Mouse (Mus musculus): ENCODE measurements at regions not wholly inside any gene's neighbourhood (a gene's known extent, or its start where the extent isn't known, plus 50 kb on each side); places are given as distances from the start of the nearest gene placed in this dataset.
"Not testable (repeated sequence)": the region's sequence is repeated elsewhere in the genome, so short reads cannot be mapped to it uniquely, and the experiment has no call there.

GRCm38 (mm10) chr16:86823496-86823895 lies 530.5 kb upstream of the N6amt1 start:
- in situ Hi-C loops (cut with MboI; ENCODE audit: low pct_ligation_motif_present, low pct_unique_long_range_greater_than_20kb, low sequenced_read_pairs) (no loop called here), dilution Hi-C loops (cut with MboI; ENCODE audit: extremely low pct_ligation_motif_present, extremely low pct_unique_long_range_greater_than_20kb, low sequenced_read_pairs) (no loop called here)
- H3K9ac ChIP-seq (ENCODE audit: insufficient read depth, low read depth): no peak overlapping the region
- H3K4me1 ChIP-seq (ENCODE audit: control insufficient read depth in 1 of 2, insufficient read depth in 2 of 2): peaks cover 0 to 2% of the 10 kb centered on the region in 2 experiments; a peak in 1 of 4 replicates
- H3K4me2 ChIP-seq (ENCODE audit: insufficient read depth, low read depth, poor library complexity, severe bottlenecking): no peak overlapping the region
- no peaks in the 10 kb centered on the region for H3K79me2 ChIP-seq (replicated peaks; ENCODE audit: control insufficient read depth, extremely low read depth, insufficient read depth, poor library complexity, severe bottlenecking)
- H3K4me3 ChIP-seq (replicated peaks in 1 of 3; ENCODE audit: low read depth in 2 of 3, low read length in 2 of 3, poor library complexity in 1 of 3): no peak overlapping the region
- H3K9me3 ChIP-seq (replicated peaks; ENCODE audit: low read length): no peaks in the 10 kb centered on the region
- H3K36me3 ChIP-seq (replicated peaks in 1 of 2; ENCODE audit: control insufficient read depth in 1 of 2, insufficient read depth in 1 of 2, low read length in 1 of 2): no peaks in the 10 kb centered on the region
- H3K27ac ChIP-seq (ENCODE audit: insufficient read depth, low read depth): no peak overlapping the region
- H3K27me3 ChIP-seq (replicated peaks): no peaks in the 10 kb centered on the region
- TF ChIP-seq MAZ (IDR thresholded peaks at IDR 0.05; ENCODE audit: low read depth, low read length): no peak
- TF ChIP-seq CHD1 (IDR thresholded peaks at IDR 0.05; ENCODE audit: low read depth, low read length): no peak
- no peak for TF ChIP-seq CHD2 (IDR thresholded peaks at IDR 0.05; ENCODE audit: low read length)
- no peak for TF ChIP-seq TCF12 (IDR thresholded peaks at IDR 0.05; ENCODE audit: low read depth, low read length)
- no peak for TF ChIP-seq RCOR1 (conservative IDR thresholded peaks at IDR 0.05; ENCODE audit: low read depth, low read length)
- TF ChIP-seq ZKSCAN1 (IDR thresholded peaks at IDR 0.05; ENCODE audit: borderline replicate concordance, low read depth, low read length): no peak
- no peak for DNase-seq (ENCODE audit: extremely low read depth)

DNA sequence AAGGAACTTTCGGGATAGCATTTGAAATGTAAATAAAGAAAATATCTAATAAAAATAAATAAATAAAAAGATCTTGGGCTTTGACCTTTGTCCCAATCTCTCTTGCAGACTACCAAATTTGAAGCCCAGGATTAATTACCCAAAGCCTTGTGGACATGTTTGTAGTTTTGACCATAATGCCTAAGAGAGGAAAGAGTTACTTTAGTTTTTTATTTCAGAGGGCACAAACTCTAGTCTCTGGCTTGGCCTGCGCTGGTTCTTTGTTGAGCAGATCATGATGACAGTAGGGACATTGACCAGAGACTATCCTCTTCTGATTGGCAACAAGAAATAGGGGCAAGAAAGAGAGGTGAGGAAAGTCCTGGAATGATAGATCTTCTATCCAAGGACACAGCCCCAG lies 532.4 kb upstream of the N6amt1 start:
- in situ Hi-C loops (cut with MboI; ENCODE audit: low pct_ligation_motif_present, low pct_unique_long_range_greater_than_20kb, low sequenced_read_pairs): no loop called here
- DNase-seq (ENCODE audit: extremely low read depth): no peak

DNA sequence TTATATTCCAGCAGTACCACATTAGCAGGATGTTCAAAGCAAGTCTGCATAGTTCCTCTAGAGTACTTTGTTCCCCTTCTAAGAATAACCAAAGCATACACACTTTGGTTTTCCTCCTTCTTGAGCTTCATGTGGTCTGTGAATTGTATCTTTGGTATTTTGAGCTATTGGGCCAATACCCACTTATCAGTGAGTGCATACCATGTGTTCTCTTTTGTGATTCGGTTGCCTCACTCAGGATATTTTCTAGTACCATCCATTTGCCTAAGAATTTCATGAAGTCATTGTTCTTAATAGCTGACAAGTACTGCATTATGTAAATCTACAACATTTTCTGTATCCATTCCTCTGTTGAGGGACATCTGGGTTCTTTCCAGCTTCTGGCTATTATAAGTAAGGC lies 535.3 kb upstream of the N6amt1 start:
- H3K4me2 ChIP-seq (ENCODE audit: insufficient read depth, low read depth, poor library complexity, severe bottlenecking); H3K36me3 ChIP-seq (replicated peaks in 1 of 2; ENCODE audit: control insufficient read depth in 1 of 2, insufficient read depth in 1 of 2, low read length in 1 of 2); H3K79me2 ChIP-seq (replicated peaks; ENCODE audit: control insufficient read depth, extremely low read depth, insufficient read depth, poor library complexity, severe bottlenecking); H3K9ac ChIP-seq (ENCODE audit: insufficient read depth, low read depth); H3K27ac ChIP-seq (ENCODE audit: insufficient read depth, low read depth); DNase-seq (ENCODE audit: extremely low read depth); H3K27me3 ChIP-seq (replicated peaks); in situ Hi-C loops (cut with MboI; ENCODE audit: low pct_ligation_motif_present, low pct_unique_long_range_greater_than_20kb, low sequenced_read_pairs); dilution Hi-C loops (cut with MboI; ENCODE audit: extremely low pct_ligation_motif_present, extremely low pct_unique_long_range_greater_than_20kb, low sequenced_read_pairs); H3K9me3 ChIP-seq (replicated peaks; ENCODE audit: low read length); H3K4me1 ChIP-seq (ENCODE audit: control insufficient read depth in 1 of 2, insufficient read depth in 2 of 2); H3K4me3 ChIP-seq (replicated peaks in 1 of 3; ENCODE audit: low read depth in 2 of 3, low read length in 2 of 3, poor library complexity in 1 of 3): not testable (repeated sequence)

More for the DNA sequence above, 532.4 kb upstream of the N6amt1 start:
- Histone ChIP-seq H3K9me3 (replicated peaks; ENCODE audit: low read length) (no peaks in the 10 kb centered on the region), H3K27ac (ENCODE audit: insufficient read depth, low read depth) (no peak overlapping the region), H3K4me3 (replicated peaks in 1 of 3; ENCODE audit: low read depth in 2 of 3, low read length in 2 of 3, poor library complexity in 1 of 3) (no peak overlapping the region), H3K9ac (ENCODE audit: insufficient read depth, low read depth) (no peak overlapping the region), H3K4me1 (ENCODE audit: control insufficient read depth in 1 of 2, insufficient read depth in 2 of 2) (peaks cover 0 to 4% of the 10 kb centered on the region in 2 experiments; a peak in 1 of 4 replicates), H3K79me2 (replicated peaks; ENCODE audit: control insufficient read depth, extremely low read depth, insufficient read depth, poor library complexity, severe bottlenecking) (no peaks in the 10 kb centered on the region), H3K27me3 (replicated peaks) (no peaks in the 10 kb centered on the region), H3K36me3 (replicated peaks in 1 of 2; ENCODE audit: control insufficient read depth in 1 of 2, insufficient read depth in 1 of 2, low read length in 1 of 2) (no peaks in the 10 kb centered on the region), H3K4me2 (ENCODE audit: insufficient read depth, low read depth, poor library complexity, severe bottlenecking) (no peak overlapping the region)
- TF ChIP-seq HCFC1 (IDR thresholded peaks at IDR 0.05; ENCODE audit: low read depth, low read length): no peak
- dilution Hi-C loops (cut with MboI; ENCODE audit: extremely low pct_ligation_motif_present, extremely low pct_unique_long_range_greater_than_20kb, low sequenced_read_pairs): no loop called here

Data from CH12.LX (cell line).